Mouse (Mus musculus) duodenum, adult 2 months (tissue): ENCODE results near the gene Fbn1. TPM values are rescaled to one million over a fixed set of nuclear protein-coding genes. Genes with fewer than 3 reads are reported as not detected.

Experiments
- polyA plus RNA-seq: library from polyadenylated mRNA; depleted of rRNA; stranded (reverse); fragments of >200 nt; gene quantifications from 2 replicates; pipeline ENCODE4 v1.2.3, GENCODE M21; 2012; ENCODE audit warnings: low replicate concordance; rRNA removed

The Fbn1 gene
- 1.9 and 4.4 TPM in 2 replicates for polyA plus RNA-seq

DNA sequence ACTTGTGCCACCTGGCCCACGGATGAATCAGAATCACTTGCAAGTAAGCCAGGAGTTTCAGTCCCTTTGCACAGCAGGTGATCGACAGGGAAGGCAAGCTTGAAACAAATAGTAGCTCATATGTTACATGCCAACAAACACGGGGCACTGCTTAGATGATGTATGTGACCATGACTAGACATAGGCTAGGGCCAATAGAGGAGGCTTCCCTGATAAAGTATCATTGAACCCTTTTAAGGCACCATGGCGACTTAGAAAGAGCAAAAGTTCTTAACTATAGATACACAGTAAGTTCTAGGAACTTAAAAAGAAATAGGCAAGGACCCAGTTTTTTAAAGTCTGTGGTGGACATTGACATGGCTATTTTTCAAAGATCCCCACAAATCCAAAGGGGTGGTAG is at the start of gene Fbn1:
Fbn1 (minus strand) TSS at position 101 of the 400 bp plus-strand sequence.

DNA sequence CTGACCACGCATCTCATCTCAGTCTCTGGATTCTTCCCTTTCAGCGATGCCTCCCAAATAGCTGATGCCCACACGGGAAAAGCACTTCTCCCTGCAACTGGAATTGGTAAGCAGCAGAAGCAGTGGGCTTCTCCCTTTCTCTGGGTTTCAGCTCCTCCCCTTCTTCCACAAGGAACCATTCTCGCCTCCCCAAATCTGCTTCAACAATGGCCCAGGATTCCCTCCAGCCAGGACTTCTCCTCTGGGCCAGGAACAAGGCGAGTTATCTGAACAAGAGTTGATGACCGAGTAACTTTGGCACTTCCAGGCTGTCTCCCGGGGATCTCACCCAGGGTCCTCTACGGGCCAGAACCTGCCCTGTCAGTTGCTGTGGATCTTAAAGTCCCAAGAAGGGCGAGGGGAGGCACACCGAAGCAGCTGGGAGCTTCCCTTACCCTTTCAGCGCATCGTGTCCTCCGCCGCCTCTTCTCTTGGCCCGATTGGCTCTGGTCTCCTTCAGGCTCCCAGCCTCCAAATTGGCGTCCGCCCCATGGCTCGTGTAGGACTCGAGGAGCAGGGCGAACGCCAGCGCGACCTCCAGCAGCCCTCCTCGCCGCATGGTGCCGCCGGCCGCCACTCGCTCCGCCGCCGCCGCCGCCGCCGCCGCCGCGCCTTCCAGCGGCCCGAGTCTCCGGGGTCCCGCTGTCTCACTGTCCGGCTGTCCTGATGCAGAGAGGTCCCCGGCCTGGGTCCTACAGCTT is 2.6 kb downstream of the Fbn1 start, which contains the start of gene Gm9913:
Gm9913 (plus strand) TSS at position 84 of the 740 bp plus-strand sequence.

Other genes starting within 250 kb of the Fbn1 start
- 0.09 and 0.13 TPM in 2 replicates for gene Gm9913, start 2.9 kb downstream of the Fbn1 start, polyA plus RNA-seq
- 0.27 and 0.56 TPM in 2 replicates for gene Cep152, start 117.1 kb upstream of the Fbn1 start, polyA plus RNA-seq
- 4.9 and 8.1 TPM in 2 replicates for gene Eid1, start 165.1 kb upstream of the Fbn1 start, polyA plus RNA-seq
- gene Shc4, start 216.2 kb upstream of the Fbn1 start, polyA plus RNA-seq = 0.17 and 0.35 TPM in 2 replicates